Mouse (Mus musculus) kidney, adult 18-20 months (tissue): ENCODE measurements around the gene Ndnf.

ENCODE experiments used
- DNase-seq: peaks from one replicate; pipeline ENCODE4 v3.0.0; 2021

The Ndnf gene

DNA sequence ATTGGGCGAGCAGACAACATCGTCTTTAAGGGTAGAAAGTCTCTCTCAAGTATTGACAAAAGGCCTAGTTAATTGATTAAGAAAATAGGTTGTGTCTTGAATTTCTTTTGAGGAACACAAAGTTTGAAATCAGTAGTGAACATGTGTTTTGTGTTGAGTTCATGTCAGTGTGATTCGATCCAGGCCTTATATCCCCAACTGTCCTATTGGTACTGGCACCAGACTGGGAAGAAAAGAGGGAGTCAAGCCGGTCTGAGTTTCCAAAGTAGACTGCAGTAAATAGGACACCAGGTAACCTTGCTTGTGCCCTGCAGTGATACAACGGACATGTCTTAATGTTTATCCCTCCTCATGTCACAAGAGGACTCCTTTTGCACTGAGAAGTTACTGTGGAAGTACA, 87.8 kb downstream of the Ndnf start:
- DNase-seq: no peak

DNA sequence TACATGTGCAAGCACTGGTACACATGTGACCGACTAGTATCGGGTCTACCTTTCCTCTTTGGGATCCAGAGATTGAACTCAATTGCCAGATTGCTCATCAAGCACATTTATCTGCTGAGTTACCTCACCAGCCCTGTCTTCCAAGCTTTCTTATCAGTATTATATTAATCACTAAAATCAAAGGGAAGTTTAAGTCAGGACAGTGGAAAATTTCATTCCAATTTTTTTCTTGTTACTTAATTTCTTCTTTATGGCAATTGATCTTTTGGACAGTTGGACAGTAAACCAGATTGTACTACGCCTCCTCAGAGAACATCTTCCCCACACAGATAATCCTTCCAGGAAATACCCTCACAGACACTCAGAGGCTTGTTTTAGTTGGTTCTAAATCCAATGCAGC, 88.7 kb downstream of the Ndnf start:
- DNase-seq: no peak
